Mouse (Mus musculus) C2C12 (cell line): Measurements from ENCODE around the gene Zdhhc18.

Experiments
- CTCF ChIP-seq: IDR thresholded peaks from one replicate; pipeline ENCODE4 v1.5.1; 2011; ENCODE audit not compliant: control insufficient read depth, insufficient read depth, insufficient read length
- MYOG ChIP-seq: IDR thresholded peaks from one replicate; pipeline ENCODE4 v1.6.1; 2011; ENCODE audit not compliant: control insufficient read depth, insufficient read length; ENCODE audit errors: extremely low read depth
- USF1 ChIP-seq: IDR thresholded peaks from one replicate; pipeline ENCODE4 v1.6.1; 2011; ENCODE audit warnings: low read depth, mild to moderate bottlenecking, control low read depth, moderate library complexity

DNA sequence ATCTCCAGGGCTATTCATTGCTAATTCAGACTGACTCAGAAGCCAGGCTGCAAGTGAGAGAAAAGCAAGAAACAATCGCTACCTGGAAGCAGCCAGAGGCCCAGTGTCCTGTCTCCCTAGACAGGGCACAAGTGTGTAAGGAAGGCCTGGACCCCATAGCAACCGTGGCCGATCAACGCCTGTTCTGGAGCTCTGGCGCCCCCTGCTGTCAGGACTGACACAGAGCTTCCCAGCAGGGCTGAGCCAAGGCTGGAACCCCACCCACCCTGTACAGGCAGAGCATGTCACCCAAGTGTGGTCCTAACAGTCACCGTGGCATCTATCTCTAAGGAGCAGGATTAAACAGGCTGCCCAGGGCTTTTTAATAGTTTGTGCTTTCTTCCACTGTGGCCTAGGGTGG lies 40.2 kb downstream of the Zdhhc18 start:
- TF ChIP-seq CTCF (peak; percentile 91), MYOG (no peak), USF1 (no peak)
